Mouse (Mus musculus): ENCODE measurements around the gene Samsn1. TPM values are rescaled to one million over a fixed set of nuclear protein-coding genes. Genes with fewer than 3 reads are reported as not detected.

Samsn1 gene
- 1 to 10 TPM in 1 of 2 experiments, under 1 TPM in 1; 0.57 to 1.5 TPM for total RNA-seq (2021)
- long read RNA-seq, experiment 1, partial matches to known transcripts, result 1 of 3 reads
- long read RNA-seq, experiment 1, other reads (novel, unspliced or antisense), result 0 of 3 reads
- long read RNA-seq, experiment 2, partial matches to known transcripts, result 0 of 1 reads
- long read RNA-seq, experiment 2, other reads (novel, unspliced or antisense), result 0 of 1 reads

- DNase-seq, result no peak
- intact Hi-C loops (cut with DNase I), result loop anchor here (10.0 kb wide), 1 partner anchor 247 kb away; no protein-coding TSS in a partner anchor
Measured at GRCm38 (mm10) chr16:76022181-76022580, at the start of gene Samsn1. Samsn1 (minus strand) TSS chr16:76022281.

- intact Hi-C loops (cut with DNase I), result no loop called here
- DNase-seq, result no peak
Measured at GRCm38 (mm10) chr16:76066082-76066635, 44.1 kb upstream of the Samsn1 start.

GRCm38 (mm10) chr16:76054976-76055375, 32.9 kb upstream of the Samsn1 start:
- no peak for DNase-seq
- intact Hi-C loops (cut with DNase I), result no loop called here

- no peak for DNase-seq
- intact Hi-C loops (cut with DNase I), result no loop called here
Measured at GRCm38 (mm10) chr16:76054079-76054478, 32.0 kb upstream of the Samsn1 start.

GRCm38 (mm10) chr16:76053537-76053936, 31.5 kb upstream of the Samsn1 start:
- no peak for DNase-seq
- intact Hi-C loops (cut with DNase I), result no loop called here

- intact Hi-C loops (cut with DNase I), result no loop called here
- no peak for DNase-seq
Measured at GRCm38 (mm10) chr16:76047066-76047465, 25.0 kb upstream of the Samsn1 start.

- intact Hi-C loops (cut with DNase I), result no loop called here
Measured at GRCm38 (mm10) chr16:76040319-76040945, 18.4 kb upstream of the Samsn1 start.

GRCm38 (mm10) chr16:76019164-76019563, 2.9 kb downstream of the Samsn1 start:
- no peak for DNase-seq

More at GRCm38 (mm10) chr16:76040319-76040945, 18.4 kb upstream of the Samsn1 start:
- DNase-seq, result no peak

GRCm38 (mm10) chr16:76003812-76004389, 18.2 kb downstream of the Samsn1 start:
- intact Hi-C loops (cut with DNase I), result no loop called here

More at GRCm38 (mm10) chr16:76019164-76019563, 2.9 kb downstream of the Samsn1 start:
- intact Hi-C loops (cut with DNase I), result no loop called here

GRCm38 (mm10) chr16:76002870-76003572, 19.1 kb downstream of the Samsn1 start:
- intact Hi-C loops (cut with DNase I), result no loop called here
- DNase-seq, result no peak

More at GRCm38 (mm10) chr16:76003812-76004389, 18.2 kb downstream of the Samsn1 start:
- no peak for DNase-seq

- intact Hi-C loops (cut with DNase I), result no loop called here
- DNase-seq, result peak in 1 of 2 experiments; percentile 1
Measured at GRCm38 (mm10) chr16:76002287-76002686, 19.8 kb downstream of the Samsn1 start.

- intact Hi-C loops (cut with DNase I), result no loop called here
- DNase-seq, result no peak
Measured at GRCm38 (mm10) chr16:76001788-76002187, 20.3 kb downstream of the Samsn1 start.

- intact Hi-C loops (cut with DNase I), result no loop called here
- DNase-seq, result no peak
Measured at GRCm38 (mm10) chr16:76000127-76000526, 22.0 kb downstream of the Samsn1 start.

- no peak for DNase-seq
- intact Hi-C loops (cut with DNase I), result no loop called here
Measured at GRCm38 (mm10) chr16:75990173-75990572, 31.9 kb downstream of the Samsn1 start.

- DNase-seq, result no peak
- intact Hi-C loops (cut with DNase I), result no loop called here
Measured at GRCm38 (mm10) chr16:75983831-75984230, 38.2 kb downstream of the Samsn1 start.

GRCm38 (mm10) chr16:75979381-75979780, 42.7 kb downstream of the Samsn1 start:
- intact Hi-C loops (cut with DNase I), result no loop called here
- no peak for DNase-seq

GRCm38 (mm10) chr16:75977798-75978197, 44.3 kb downstream of the Samsn1 start:
- no peak for DNase-seq
- intact Hi-C loops (cut with DNase I), result no loop called here

- intact Hi-C loops (cut with DNase I), result no loop called here
- DNase-seq, result no peak
Measured at GRCm38 (mm10) chr16:75975682-75976332, 46.3 kb downstream of the Samsn1 start.

GRCm38 (mm10) chr16:75970266-75970998, 51.6 kb downstream of the Samsn1 start:
- DNase-seq, result no peak
- intact Hi-C loops (cut with DNase I), result no loop called here

GRCm38 (mm10) chr16:75962021-75962420, 60.1 kb downstream of the Samsn1 start:
- intact Hi-C loops (cut with DNase I), result no loop called here

More at GRCm38 (mm10) chr16:75962021-75962420, 60.1 kb downstream of the Samsn1 start:
- no peak for DNase-seq

Data from heart, postnatal 14 days (tissue).